Mouse (Mus musculus) ovary, postnatal 14 days (tissue): Measurements from ENCODE around the gene Btg4.

ENCODE experiments used
- DNase-seq: peaks from one replicate; pipeline ENCODE4 v3.0.0; 2022; ENCODE audit warnings: low spot score

The Btg4 gene

DNA sequence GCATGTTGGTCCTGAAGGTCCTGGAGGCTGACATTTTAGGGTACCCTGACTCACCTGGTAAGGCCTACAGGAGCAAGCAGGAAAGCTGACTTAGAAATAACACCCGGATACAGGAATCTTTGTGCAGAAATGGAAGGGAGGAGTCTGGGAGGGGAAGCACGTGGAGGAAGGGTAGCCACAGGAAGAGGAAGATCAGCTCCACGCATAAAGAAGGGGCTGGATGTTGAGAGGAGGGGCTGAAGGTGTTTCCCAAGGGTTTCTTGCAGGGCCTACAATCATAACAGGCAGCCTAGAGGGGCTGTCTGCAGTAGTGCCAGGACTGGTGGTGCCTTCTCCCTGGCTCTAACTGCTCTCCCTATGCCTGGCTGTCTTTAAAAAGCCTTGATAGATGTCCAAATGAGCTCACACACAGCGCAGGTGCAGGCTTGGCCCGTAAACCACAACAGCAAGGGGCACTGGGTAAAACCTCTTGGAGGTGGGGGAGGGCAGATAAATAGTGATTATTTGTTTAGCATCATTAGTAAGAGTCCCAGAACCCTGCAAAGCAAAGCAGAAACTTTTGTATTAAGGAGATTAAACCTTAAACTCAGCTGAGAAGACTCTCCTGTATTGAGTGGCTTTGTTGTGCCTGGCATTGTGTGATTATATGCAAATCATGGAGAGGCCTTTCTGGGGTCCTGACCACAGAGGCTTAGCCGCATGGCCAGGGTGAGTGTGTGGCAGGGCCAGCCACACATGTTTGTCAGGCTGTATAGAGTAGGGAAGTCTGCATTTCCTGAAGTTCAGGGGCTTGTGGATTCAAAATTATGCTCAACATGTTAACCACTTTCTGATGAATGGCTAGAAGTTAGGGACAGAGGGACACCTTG is 104.8 kb downstream of the Btg4 start, which contains the start of gene Gm32742:
Gm32742 (minus strand) TSS at position 206 of the 869 bp plus-strand sequence.
- no peak for DNase-seq

DNA sequence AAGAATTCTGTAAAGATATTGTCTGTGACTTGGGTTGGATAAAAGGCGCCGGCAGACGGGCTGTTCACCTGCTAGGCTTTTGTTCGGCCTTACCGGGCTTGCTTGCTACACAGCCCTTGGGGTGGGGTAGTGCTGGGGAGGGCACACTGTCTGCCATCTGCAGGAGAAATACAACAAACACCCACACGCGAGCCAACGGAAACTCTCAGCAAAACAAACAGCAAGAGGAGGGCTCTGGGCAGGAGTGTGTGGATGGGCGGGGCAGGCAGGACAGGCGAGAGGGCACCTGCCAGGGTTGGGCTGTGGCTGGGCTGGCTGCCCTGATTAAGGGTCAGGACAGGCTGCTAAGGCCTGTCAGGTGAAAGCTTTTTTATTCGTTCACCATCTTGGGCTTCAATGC is 107.3 kb downstream of the Btg4 start:
- DNase-seq: no peak

DNA sequence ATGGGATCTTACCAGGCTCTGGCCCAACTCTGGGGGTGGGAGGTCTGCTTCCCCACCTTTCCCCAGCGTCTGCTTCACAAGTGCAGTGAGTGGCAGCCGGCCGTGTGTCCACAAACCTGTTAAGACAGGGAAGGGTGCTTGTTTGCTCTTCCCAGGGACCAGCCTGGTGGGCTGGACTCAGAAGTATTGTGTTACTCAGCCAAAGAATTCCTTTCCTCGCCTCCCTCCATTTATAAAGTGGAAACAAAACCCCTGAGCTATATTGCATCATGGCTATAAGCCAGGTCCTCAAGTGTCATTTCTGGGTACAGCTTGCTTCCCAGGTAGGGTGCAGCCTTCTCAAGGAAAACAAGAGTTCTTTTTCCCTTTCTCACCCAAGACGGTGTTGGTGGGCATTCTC is 108.0 kb downstream of the Btg4 start:
- DNase-seq: no peak

DNA sequence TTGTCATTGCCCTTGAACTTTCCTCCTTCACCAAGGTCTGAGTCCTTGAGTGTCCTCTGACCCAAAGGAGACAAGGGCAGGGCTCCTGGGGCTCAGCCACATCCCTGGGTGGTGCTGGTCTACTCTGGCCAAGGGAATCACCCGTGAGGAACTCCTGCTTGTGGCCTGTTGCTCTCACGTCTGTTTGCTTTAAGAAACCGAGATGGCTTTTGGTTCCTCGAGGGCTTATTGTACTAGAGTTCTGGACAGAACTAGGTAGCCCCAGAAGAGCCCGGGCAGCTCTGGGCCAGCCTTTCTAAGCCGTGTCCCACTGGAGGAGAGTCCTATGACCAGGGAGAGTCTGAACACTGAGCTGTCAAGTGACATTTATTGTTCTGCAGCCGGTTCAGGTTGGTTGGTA is 108.4 kb downstream of the Btg4 start:
- no peak for DNase-seq
